Mouse (Mus musculus): Measurements from ENCODE around the gene Crtam.

Gene Crtam

GRCm38 (mm10) chr9:41007785-41008184, 3.4 kb upstream of the Crtam start:
- DNase-seq (ENCODE audit: low spot score in 2 of 2), result no peak

- peak in 1 of 2 experiments; percentile 11 for DNase-seq (ENCODE audit: low spot score in 2 of 2)
Measured at GRCm38 (mm10) chr9:40997116-40997779, 7.2 kb downstream of the Crtam start.

GRCm38 (mm10) chr9:40994075-40994474, 10.4 kb downstream of the Crtam start:
- no peak for DNase-seq (ENCODE audit: low spot score in 2 of 2)

- DNase-seq (ENCODE audit: low spot score in 2 of 2), result no peak
Measured at GRCm38 (mm10) chr9:40991511-40991910, 12.9 kb downstream of the Crtam start.

GRCm38 (mm10) chr9:40989940-40990588, 14.4 kb downstream of the Crtam start:
- DNase-seq (ENCODE audit: low spot score in 2 of 2), result peak in 1 of 2 experiments; percentile 46

- DNase-seq (ENCODE audit: low spot score in 2 of 2), result no peak
Measured at GRCm38 (mm10) chr9:40984313-40984712, 20.1 kb downstream of the Crtam start.

GRCm38 (mm10) chr9:40983758-40984157, 20.7 kb downstream of the Crtam start:
- DNase-seq (ENCODE audit: low spot score in 2 of 2), result no peak

- DNase-seq (ENCODE audit: low spot score in 2 of 2), result no peak
Measured at GRCm38 (mm10) chr9:40982480-40982879, 21.9 kb downstream of the Crtam start.

GRCm38 (mm10) chr9:40974042-40974801, 30.2 kb downstream of the Crtam start:
- no peak for DNase-seq (ENCODE audit: low spot score in 2 of 2)

GRCm38 (mm10) chr9:40964418-40964714, 40.1 kb downstream of the Crtam start:
- no peak for DNase-seq (ENCODE audit: low spot score in 2 of 2)

- DNase-seq (ENCODE audit: low spot score in 2 of 2), result no peak
Measured at GRCm38 (mm10) chr9:40963586-40964417, 40.6 kb downstream of the Crtam start, which contains the start of gene Jhy. Gene Jhy (minus strand): TSS chr9:40964118.

GRCm38 (mm10) chr9:40961401-40961800, 43.0 kb downstream of the Crtam start:
- DNase-seq (ENCODE audit: low spot score in 2 of 2), result no peak

GRCm38 (mm10) chr9:40949039-40949615, 55.3 kb downstream of the Crtam start:
- no peak for DNase-seq (ENCODE audit: low spot score in 2 of 2)

GRCm38 (mm10) chr9:40948473-40948872, 56.0 kb downstream of the Crtam start:
- DNase-seq (ENCODE audit: low spot score in 2 of 2), result no peak

- no peak for DNase-seq (ENCODE audit: low spot score in 2 of 2)
Measured at GRCm38 (mm10) chr9:40947131-40947530, 57.3 kb downstream of the Crtam start.

- no peak for DNase-seq (ENCODE audit: low spot score in 2 of 2)
Measured at GRCm38 (mm10) chr9:40937425-40937824, 67.0 kb downstream of the Crtam start.

- no peak for DNase-seq (ENCODE audit: low spot score in 2 of 2)
Measured at GRCm38 (mm10) chr9:40933323-40933722, 71.1 kb downstream of the Crtam start.

- DNase-seq (ENCODE audit: low spot score in 2 of 2), result no peak
Measured at GRCm38 (mm10) chr9:40927351-40927980, 77.0 kb downstream of the Crtam start.
